Mouse (Mus musculus): ENCODE measurements around the gene Chit1.

The Chit1 gene

DNA sequence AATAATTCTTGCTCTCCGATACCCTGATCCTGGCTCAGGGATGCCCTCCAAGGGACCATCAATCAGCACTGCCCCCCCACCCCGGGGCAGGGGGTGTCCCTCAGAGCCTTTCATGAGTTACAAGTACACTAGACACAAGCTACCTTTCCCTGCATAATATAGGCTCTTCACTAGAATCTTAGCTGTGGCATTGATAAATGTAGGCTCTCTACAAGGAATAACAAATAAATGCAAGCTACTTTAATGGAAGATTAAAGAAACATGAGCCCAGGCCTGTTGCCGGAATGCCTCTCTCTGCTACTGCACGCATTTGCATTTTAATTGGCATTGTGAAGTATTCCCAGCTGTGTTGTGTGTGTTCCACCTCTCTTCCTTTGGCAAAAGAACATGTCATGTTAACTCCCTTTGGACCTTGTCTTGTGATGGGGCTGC is 31.3 kb downstream of the Chit1 start:
- DNase-seq (ENCODE audit: low read depth, low spot score) = no peak

DNA sequence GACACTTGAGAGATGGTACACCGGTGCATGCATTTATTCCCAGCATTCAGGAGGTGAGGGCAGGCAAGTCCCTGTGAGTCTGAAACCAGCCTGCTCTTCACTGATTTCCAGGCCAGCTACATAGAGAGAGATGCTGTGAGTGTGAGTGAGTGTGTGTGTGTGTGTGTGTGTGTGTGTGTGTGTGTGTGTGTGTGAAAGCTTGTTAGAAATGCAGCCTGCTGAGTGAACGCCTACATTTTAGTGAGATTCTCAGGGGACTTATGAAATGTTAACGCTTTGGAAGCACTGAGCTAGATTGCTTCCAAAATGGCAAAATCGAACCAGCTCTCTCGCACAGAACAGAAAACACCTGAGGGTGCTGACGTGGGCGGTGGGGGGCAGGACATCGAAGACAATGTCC is 35.0 kb downstream of the Chit1 start:
- no peak for DNase-seq (ENCODE audit: low read depth, low spot score)

DNA sequence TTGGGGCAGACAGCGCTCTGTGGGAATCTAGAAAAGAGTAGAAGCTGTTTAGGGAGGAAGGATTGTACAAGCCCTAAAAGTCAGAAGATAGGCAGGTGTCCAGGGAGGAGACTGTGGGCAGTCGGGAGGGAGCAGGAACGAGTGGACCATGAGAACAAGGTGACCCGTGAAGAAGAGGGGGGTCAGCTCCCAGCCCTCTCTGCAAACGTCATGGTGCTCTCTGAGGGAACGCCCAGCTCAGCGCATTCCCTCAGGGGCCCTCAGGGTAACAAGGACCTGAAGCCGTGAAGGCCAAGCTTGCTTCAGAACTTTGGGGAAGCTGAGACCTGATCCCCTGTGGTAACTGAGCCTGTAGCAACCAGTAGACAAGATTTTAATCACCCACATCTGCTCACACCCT is 39.0 kb downstream of the Chit1 start:
- DNase-seq (ENCODE audit: low read depth, low spot score) = no peak

DNA sequence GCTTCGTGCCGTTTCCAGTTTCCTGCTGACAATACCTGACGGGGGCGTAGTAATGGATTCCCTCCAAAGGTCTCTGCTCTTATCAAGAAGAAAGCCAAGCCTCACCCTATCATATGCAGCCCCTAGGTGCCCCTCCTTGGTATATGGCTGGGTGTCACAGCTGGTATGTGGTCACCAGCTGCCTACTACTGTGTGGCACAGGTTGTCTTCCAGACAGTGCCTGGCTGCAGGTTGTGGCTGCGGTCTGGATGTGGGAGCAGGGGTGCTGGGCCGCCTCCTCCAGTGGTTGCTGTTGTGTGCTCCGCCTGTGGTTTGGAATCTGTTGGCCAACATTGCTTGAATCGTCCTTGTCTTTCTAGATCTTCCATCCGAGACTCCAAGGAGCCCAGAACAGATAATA is 39.7 kb downstream of the Chit1 start:
- DNase-seq (ENCODE audit: low read depth, low spot score) = no peak

DNA sequence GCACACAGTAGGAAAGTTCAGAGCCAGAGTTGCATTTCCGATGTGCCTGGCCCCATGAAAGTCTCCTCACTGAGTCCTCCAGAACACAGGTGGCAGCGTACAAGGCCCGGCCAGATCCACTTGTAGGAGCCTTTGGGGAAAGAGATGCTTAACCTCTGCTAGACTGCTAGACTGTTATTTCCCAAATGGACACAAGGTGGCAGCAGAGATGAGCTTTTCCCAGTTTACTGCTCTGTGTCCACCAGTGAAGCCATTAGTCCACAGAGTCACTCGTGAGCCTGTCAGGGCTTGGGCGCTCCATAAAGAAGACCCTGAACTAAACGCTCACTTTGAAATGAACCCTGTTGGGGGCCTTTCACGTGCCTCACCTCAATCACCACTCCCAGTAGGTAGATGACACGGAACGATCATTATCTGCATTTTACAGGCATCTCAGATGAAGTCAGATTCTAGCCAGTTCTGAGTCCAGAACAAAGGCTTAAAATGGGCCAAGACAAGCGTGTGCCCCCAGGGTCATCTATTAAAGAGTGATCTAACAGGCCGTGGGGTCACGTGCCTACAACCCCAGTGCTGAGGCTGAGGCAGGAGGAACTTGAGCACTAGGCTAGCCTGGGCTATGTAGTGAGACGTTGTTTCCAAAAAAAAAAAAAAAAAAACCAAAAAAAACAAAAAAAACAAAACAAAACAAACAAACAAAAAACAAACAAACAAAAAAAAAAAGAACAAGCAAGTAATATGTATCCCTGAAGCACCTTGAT is 40.8 kb downstream of the Chit1 start:
- peak; percentile 62 for DNase-seq (ENCODE audit: low read depth, low spot score)

DNA sequence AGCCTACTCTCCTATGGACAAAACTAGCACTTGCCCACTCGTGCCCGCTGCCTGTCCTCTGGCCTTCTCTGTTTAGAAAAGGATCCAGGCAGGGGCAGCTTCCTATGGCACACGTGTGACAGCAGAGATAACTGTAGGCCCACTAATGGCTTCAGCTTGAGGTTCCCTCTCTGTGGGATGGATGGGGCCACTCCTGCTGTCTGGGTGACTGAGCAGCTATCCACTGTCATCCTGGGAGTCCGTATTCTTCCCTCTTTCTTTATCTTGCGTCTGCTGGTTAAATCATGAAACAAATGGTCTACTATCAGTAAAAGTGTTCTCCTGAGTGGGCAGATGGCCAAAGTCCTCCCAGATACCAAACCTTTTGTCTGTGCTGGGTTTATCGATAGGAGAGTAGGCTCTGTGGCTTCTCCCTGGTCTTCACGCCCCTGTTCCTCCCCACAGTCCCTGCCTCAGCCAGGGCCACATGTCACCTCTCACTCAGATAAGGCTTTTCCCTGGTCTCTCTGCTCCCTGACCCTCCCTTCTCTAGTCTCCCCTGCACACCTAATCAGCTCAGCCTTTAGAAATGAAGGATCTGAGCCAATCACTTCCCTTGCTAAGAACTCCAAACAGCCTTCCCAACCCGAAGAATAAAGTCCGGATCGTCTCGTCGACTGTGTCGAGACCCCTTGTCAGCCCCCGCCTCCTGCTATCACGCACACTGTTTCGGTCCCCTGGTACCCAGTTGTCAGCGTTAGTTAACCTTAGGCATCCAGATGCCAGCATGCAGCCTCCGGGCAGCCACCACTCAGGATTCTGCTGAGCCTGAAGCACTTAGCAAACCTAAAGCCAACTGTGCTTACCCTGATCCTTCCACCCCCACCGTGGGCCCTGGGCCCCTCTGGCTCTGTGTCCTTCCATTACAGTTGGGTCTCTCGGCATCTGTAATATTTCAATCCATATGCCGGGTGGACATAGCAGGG is 41.9 kb downstream of the Chit1 start:
- no peak for DNase-seq (ENCODE audit: low read depth, low spot score)

DNA sequence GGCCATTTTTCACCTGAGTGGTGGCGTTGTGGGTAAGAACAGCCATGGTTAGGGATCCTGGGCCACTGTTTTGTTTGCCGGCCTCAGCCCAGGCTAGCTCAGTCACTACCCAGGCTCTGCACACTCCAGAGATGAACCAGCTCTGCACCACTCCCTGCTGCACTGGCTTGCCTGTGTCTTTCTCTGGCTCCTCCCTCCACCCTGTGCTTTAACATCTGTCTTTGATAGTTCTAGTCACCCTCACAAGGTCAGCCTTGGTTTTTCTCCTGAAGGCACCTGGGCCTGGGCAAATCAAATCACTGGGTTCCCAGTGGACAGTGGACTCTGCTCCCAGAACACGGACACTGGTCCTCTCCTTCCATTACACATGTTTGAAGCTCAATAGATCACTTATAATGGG is 43.1 kb downstream of the Chit1 start:
- DNase-seq (ENCODE audit: low read depth, low spot score) = no peak

DNA sequence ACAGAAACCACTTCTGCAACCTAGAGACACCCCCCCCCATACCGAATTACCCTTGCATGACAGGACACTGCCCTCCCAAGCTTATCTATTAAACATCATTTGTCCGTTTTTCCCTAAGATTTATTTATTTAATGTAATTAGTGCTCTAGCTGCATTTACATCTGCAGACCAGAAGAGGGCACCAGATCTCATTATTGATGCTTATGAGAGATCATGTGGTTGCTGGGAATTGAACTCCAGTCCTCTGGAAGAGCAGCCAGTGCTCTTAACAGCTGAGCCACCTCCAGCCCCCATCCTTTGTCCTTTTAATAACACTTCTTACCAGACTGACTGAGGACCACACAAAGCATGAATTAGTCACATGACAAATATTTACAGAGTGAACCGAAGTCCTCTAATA is 43.6 kb downstream of the Chit1 start:
- no peak for DNase-seq (ENCODE audit: low read depth, low spot score)

DNA sequence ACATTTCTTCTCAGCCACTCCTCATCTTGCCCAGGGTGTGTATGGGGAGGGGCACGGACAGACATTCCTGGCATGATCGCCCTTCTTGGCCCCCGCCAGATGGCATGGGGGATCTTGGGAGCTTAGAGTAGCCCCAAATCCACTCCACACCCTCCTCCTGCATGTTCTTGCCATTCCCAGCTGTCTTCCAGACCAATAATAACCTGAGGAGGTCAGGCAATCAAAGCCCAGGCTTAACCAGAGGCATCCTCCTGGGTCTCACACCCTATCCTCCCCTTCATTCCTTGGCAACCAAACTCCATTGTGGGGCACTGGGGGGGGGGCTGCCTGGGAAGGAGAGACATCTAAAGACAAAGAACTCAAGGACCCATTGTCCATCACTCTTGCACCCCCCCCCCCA is 49.4 kb downstream of the Chit1 start:
- no peak for DNase-seq (ENCODE audit: low read depth, low spot score)

DNA sequence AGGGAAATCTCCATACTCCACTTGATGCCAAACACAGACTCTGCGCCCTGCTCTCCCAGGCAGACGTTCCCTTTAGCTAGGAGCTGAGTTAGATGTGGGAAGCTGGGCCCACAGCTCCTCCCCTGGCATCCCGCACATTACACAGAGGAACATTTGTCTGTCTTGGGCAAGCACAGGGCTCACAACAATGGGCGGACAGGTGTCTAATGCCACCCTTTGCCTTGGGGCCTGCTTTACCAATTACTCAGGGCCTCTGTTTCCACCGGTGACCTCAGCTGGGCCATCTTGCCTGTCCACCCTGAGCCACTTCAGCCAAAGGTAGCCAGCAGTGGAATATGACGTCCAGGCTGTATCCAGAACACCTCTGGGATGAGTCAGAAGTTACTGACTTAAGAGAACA is 50.4 kb downstream of the Chit1 start:
- DNase-seq (ENCODE audit: low read depth, low spot score) = no peak

DNA sequence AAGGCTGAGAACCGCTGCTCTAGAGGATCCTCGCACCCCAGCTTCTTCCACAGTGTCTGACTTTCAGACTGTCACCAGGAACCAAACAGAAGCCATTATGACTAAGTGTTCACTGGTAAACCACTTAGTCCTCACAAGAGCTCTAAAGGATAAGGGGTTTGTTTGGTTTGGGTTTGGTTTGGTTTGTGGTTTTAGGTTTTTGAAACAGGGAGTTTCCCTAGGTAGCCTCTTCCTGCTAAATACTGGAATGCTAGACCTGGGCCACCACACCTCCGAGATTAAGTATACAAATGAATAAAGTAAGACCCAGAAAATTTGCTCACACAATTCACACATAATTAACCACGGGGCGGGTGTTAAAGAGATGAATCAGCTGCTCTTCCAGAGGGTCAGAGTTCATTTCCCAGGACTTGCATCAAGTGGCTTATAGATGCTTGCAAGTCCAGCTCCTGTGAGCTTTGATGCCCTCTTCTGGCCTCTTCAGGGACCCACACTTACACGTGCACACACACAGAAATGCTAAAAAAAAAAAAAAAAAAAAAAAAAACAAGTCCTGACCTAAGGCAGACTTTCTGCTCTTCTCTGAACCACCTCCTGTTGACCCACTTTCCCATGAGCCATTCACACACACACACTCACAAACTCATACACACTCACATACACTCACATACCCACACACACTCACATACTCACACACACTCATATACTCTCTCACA is 51.6 kb downstream of the Chit1 start:
- DNase-seq (ENCODE audit: low read depth, low spot score) = no peak

DNA sequence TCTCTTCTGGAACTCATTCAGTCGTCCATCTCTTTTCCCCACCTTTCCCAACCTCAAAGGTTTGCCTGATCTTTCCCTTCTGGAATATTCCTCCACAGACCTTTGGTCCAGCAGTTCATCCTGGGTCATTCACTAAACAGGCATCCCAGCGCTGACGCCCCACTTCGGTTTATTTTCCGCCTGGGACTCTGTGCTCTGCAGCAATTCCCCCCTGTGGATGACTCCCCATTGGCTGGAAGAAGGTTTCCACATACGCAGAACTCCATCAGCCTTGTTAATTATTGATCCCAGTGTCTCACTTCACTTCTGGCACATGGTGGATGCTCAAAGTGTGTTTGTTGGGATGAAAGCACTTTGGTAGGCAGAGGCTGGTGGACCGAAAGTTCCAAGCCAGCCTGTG is 52.4 kb downstream of the Chit1 start:
- no peak for DNase-seq (ENCODE audit: low read depth, low spot score)

DNA sequence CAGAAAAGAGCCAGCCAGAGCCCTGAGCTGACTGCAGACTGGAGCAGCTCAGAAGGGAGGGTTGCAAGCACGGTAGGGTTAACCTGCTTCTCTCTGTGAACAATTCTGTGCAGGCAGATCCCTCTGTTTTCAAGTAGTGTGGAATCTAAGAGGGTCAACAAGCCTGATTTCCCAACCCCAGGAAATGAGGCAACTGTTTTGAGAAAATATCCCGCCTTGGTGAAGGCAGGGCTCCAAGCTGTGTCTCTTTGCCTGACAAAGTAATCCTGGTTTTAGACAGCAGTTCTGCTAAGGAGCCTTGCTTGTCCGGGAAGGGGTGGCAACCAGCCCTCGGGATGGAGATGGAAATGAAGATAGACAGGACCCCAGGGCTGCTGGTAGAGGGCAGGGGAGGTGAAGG is 53.4 kb downstream of the Chit1 start:
- DNase-seq (ENCODE audit: low read depth, low spot score) = no peak

DNA sequence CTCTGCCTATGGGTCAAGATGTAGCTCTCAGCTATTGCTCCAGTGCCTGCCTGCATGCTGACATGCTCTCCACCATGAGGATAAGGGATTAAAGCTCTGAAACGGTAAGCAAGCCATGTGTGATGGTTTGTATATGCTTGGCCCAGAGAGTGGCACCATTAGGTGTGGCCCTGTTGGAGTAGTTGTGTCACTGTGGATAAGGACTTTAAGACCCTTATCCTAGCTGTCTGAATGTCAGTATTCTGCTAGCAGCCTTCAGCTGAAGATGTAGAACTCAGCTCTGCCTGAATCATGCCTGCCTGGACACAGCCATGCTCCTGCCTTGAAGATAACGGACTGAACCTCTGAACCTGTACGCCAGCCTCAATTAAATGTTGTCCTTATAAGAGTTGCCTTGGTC is 55.5 kb downstream of the Chit1 start:
- DNase-seq (ENCODE audit: low read depth, low spot score) = no peak

DNA sequence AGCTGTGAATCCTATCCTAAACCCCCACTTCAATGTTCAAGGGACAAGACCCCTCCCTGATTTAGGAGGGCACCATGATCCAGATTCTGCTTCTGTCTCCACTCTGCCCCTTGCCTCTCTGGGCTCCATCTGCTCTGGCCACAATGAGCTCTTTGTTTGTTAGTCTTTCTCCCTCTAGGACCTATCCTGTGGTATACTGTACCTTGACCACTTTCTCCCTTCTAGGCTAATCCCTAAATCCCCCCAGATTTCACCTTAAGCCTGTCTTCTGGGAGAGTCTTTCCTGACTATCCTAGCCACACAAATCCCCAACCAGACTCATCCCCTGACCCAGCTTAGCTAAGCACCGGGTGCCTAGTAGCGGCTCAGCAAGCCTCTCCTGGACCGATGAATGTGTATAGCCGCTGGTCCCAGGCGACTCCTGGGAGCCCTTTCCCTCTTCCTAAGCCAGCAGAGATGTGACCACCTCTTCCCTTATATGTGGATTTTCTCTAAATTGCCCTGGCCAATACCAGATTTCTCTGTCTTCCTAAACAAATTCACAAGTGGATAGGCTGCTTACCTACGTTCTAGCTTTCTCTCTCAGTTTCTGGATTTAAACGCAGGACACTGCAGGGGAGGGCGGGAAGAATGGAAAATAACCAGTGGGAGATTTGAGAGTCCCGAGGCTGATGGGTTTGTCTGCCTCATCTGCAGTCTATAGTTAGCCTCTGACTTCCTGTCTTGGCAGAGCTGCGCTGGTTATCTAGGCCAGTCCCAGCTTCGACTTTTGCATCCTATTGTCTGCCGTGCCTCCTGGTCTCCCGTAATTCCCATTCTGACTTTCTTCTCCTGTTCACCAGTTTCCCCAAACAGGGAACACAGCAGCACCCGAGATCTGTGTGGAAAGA is 56.6 kb downstream of the Chit1 start:
- no peak for DNase-seq (ENCODE audit: low read depth, low spot score)

DNA sequence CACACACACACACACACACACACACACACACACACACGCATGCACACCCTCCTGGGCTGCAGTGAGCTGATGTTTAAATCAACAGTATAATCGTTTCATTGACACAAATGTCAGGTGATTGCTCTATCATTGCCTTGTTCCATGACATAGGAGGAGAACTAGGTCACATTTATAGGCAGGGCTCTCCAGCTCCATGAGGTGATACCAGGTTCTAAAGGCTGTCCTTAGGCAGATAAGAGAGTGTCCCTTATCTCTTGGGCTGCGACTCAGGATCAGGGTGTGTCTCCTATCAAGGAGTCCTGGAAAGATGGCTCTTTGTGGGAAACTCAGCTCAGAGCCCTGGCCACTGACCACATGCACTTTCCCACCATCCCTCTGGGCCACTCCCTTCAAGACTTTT is 57.5 kb downstream of the Chit1 start:
- no peak for DNase-seq (ENCODE audit: low read depth, low spot score)

DNA sequence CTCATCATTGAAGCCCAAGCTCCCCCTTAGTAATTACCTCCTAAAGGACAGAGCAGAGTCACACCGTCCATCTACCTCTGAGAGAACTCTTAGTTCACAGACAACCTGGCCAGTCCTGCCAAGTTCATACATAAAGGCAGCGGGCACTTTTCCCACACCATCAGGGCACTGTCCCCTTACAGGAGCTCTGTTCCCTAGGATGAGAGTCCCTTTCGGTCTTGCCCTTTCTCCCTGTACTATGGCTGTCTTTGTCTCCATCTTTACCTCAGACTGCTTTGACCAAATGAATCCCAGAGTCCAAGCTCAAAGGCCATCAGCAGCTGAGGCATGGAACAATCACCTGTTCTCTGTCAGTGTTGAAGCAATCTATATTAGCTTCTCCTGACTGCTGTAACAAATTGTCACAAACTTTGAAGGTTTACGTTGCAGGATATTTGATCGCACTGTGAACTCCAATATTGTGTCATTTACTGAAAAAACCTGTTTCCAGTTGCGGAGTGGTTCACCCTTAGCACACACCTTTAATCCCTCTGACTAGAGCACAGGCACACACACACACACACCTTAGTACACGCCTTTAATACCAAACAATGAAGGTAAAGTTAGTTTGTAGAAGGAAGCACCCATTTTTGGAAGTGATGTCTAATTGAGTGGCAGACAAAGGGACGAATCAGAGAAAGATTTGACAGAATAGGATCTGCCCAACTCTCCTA is 58.1 kb downstream of the Chit1 start:
- DNase-seq (ENCODE audit: low read depth, low spot score) = no peak

DNA sequence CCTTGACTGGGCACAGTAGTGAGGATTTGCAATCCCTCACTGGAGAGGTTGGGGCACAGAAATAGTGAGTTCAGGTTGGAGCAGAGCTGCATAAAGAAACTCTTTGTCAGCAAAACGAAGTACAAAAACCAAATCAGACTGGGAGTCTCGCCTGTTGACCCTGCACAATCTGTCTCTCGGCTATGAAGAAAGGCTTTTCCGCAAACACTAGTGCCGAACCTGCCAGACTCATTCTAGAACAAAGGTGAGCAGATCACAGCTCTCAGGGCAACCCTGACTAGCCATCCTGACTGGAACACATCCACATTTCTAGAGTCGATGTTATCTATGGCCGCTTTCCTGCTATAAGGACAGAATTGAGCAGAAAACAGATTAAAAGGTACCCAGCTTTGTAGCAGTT is 62.0 kb downstream of the Chit1 start:
- no peak for DNase-seq (ENCODE audit: low read depth, low spot score)

DNA sequence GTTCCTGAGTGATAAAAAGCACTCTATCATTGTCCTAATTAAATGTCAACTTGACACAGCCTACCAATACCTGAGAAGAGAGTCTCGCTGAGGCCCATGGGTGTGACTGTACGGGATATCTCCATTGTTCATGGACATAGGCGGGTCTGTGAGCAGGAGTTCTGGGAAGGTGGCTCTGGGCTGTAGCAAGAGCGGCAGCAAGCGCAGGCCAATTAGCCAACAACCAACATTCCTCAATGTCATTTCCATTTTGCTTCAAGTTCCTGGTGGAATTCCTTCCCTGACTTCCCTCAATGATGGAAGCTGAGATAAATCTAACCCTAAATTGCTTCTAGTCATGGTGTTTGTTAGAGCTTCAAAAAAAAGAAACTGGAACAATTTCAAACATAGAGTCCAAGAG is 66.9 kb downstream of the Chit1 start:
- DNase-seq (ENCODE audit: low read depth, low spot score) = no peak

DNA sequence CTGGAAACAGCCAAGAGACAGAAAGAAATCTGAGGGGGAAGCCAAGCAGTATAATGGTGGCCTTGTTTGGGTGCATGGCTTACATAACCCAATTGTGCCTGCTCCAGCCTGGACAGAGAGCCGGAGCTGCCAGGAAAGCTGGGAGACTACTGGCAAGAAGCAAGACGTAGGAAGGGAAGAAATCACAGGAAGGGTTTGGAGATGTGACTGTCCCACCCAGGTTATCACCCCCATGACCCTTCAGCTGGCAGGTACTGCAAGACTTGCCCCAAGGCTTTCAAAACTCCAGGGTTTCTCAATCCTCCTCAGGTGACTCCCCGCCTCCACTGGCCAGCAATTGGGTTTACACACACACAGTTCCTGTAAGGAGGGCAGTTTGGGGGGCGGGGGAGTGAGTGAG is 71.0 kb downstream of the Chit1 start, which contains the start of gene Chil1:
Gene Chil1 (plus strand): TSS at position 152 of the 400 bp plus-strand sequence.
- no peak for DNase-seq (ENCODE audit: low read depth, low spot score)

DNA sequence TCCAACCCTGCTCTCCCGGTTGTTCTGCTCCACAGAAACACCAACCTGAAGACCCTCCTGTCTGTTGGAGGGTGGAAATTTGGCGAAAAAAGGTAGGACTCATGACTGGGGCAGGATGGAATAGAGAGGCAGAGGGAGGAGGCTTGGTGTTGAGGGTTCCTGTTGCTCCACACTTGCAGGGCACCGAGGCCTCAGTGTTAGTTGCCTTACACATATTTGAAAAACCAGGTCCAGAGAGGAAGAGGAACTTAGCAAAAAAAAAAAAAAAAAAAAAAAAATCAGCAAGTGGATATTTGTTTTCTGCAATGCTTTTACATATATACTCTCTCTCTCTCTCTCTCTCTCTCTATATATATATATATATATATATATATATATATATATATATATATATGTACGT is 73.0 kb downstream of the Chit1 start:
- no peak for DNase-seq (ENCODE audit: low read depth, low spot score)

All from c-Kit-negative CD71-positive TER-119-positive erythroid progenitor cells, embryonic 14.5 days (primary cell).